Mouse (Mus musculus) heart, embryonic 10.5 days (tissue): ENCODE measurements around the gene Ccr10. TPM values are rescaled to one million over a fixed set of nuclear protein-coding genes. Genes with fewer than 3 reads are reported as not detected.

Source experiments
- DNase-seq: peaks from one replicate; pipeline ENCODE4 v3.0.0-alpha.2; 2017; ENCODE audit warnings: low spot score
- H3K27ac ChIP-seq: fragments of 300-500 bp; sonication (generic); 2 replicates; pipeline ENCODE4 v1.5.1; 2016; ENCODE audit warnings: mild to moderate bottlenecking
- H3K27me3 ChIP-seq: fragments of 300-500 bp; sonication (generic); 2 replicates; pipeline ENCODE4 v1.6.1; 2016; ENCODE audit warnings: mild to moderate bottlenecking; ENCODE audit not compliant: poor library complexity, insufficient read depth, severe bottlenecking
- H3K36me3 ChIP-seq: fragments of 300-500 bp; sonication (generic); 2 replicates; pipeline ENCODE4 v1.6.1; 2016; ENCODE audit warnings: mild to moderate bottlenecking, moderate library complexity
- H3K4me1 ChIP-seq: fragments of 300-500 bp; sonication (generic); 2 replicates; pipeline ENCODE4 v1.6.1; 2016; ENCODE audit warnings: mild to moderate bottlenecking
- H3K4me3 ChIP-seq: fragments of 300-500 bp; sonication (generic); 2 replicates; pipeline ENCODE4 v1.5.1; 2016; ENCODE audit warnings: mild to moderate bottlenecking, moderate library complexity
- H3K9me3 ChIP-seq: fragments of 300-500 bp; sonication (generic); 2 replicates; pipeline ENCODE4 v1.6.1; 2016; ENCODE audit warnings: mild to moderate bottlenecking, moderate library complexity
- WGBS: fragments of 180-500 bp; shearing (Covaris S2); methylation state at CpG from one replicate; pipeline ENCODE4 v1.1.7; 2016; 5-methylcytosine and 5-hydroxymethylcytosine counted together
- polyA plus RNA-seq: library from polyadenylated mRNA; unstranded; fragments of >200 nt; fragmentation: Nextera tagmentation; extraction: Ambion mirVana; gene quantifications from 2 replicates; pipeline ENCODE4 v1.2.1, GENCODE M21; 2016

The Ccr10 gene
- polyA plus RNA-seq, 1 experiment from 2014 or later = 0.19 TPM

GRCm38 (mm10) chr11:101173631-101174388 is 1.4 kb downstream of the Ccr10 start:
- H3K27me3 ChIP-seq = peaks cover 75% of the 10 kb centered on the region
- 2% methylated on average over 61 of the region's 61 CpGs for WGBS
- peak; percentile 92 for DNase-seq
- H3K36me3 ChIP-seq = no peaks in the 10 kb centered on the region
- H3K4me3 ChIP-seq = peak overlapping the region; percentile 51
- peak overlapping the region; percentile 78 for H3K27ac ChIP-seq
- no peaks in the 10 kb centered on the region for H3K9me3 ChIP-seq
- peaks cover 88% of the 10 kb centered on the region for H3K4me1 ChIP-seq

GRCm38 (mm10) chr11:101173112-101173511 is 2.1 kb downstream of the Ccr10 start:
- Histone ChIP-seq H3K4me3 (peak overlapping the region; percentile 51), H3K36me3 (0 out of 2 replicates have a peak, but pooled peaks cover 2% of the 10 kb centered on the region), H3K9me3 (no peaks in the 10 kb centered on the region), H3K4me1 (peaks cover 88% of the 10 kb centered on the region), H3K27ac (0 out of 2 replicates have a peak overlapping the region, but pooled peaks have one; percentile 78), H3K27me3 (peaks cover 75% of the 10 kb centered on the region)
- WGBS = 4% methylated on average over 11 of the region's 11 CpGs
- DNase-seq = no peak

- peaks cover 88% of the 10 kb centered on the region for H3K4me1 ChIP-seq
- peak overlapping the region; percentile 76 for H3K4me3 ChIP-seq
- peaks cover 9% of the 10 kb centered on the region; the same call in 1 of the 2 replicates for H3K36me3 ChIP-seq
- peak overlapping the region; percentile 88 for H3K27ac ChIP-seq
- H3K27me3 ChIP-seq = peaks cover 75% of the 10 kb centered on the region
- no peaks in the 10 kb centered on the region for H3K9me3 ChIP-seq
- WGBS = 8% methylated on average over 5 of the region's 5 CpGs
- DNase-seq = no peak
Observed at GRCm38 (mm10) chr11:101172434-101172815, 2.8 kb downstream of the Ccr10 start.

- Histone ChIP-seq H3K36me3 (peaks cover 14% of the 10 kb centered on the region), H3K9me3 (no peaks in the 10 kb centered on the region), H3K4me3 (peak overlapping the region; percentile 76), H3K27me3 (peaks cover 75% of the 10 kb centered on the region), H3K4me1 (peaks cover 83% of the 10 kb centered on the region), H3K27ac (peak overlapping the region; percentile 88)
- DNase-seq = peak; percentile 86
- WGBS = under 1% methylated on average over 31 of the region's 31 CpGs
Observed at GRCm38 (mm10) chr11:101171721-101172433, 3.4 kb downstream of the Ccr10 start.

GRCm38 (mm10) chr11:101170811-101171610 is 4.2 kb downstream of the Ccr10 start, which contains the start of gene Plekhh3:
Gene Plekhh3 (minus strand): TSS chr11:101171351.
- peak within 1 kb of the TSS; percentile 76 for H3K4me3 ChIP-seq
- peak within 1 kb of the TSS; percentile 88 for H3K27ac ChIP-seq
- peaks cover 75% of the 10 kb centered on the region for H3K27me3 ChIP-seq
- no peaks in the 10 kb centered on the region for H3K9me3 ChIP-seq
- peaks cover 74% of the 10 kb centered on the region for H3K4me1 ChIP-seq
- WGBS = under 1% methylated on average over 50 of the region's 50 CpGs
- peaks cover 23% of the 10 kb centered on the region for H3K36me3 ChIP-seq
- peak; percentile 99 for DNase-seq

GRCm38 (mm10) chr11:101170354-101170810 is 4.9 kb downstream of the Ccr10 start, which contains the start of gene Cntnap1:
Gene Cntnap1 (plus strand): TSS chr11:101170523.
- WGBS = under 1% methylated on average over 35 of the region's 35 CpGs
- H3K4me1 ChIP-seq = peaks cover 73% of the 10 kb centered on the region
- H3K27ac ChIP-seq = peak within 1 kb of the TSS; percentile 88
- H3K27me3 ChIP-seq = peaks cover 75% of the 10 kb centered on the region
- peak within 1 kb of the TSS; percentile 76 for H3K4me3 ChIP-seq
- no peaks in the 10 kb centered on the region for H3K9me3 ChIP-seq
- H3K36me3 ChIP-seq = peaks cover 23% of the 10 kb centered on the region
- no peak for DNase-seq

GRCm38 (mm10) chr11:101169301-101170107 is 5.7 kb downstream of the Ccr10 start:
- WGBS = 15% methylated on average over 17 of the region's 17 CpGs

GRCm38 (mm10) chr11:101168301-101168980 is 6.8 kb downstream of the Ccr10 start:
- Histone ChIP-seq H3K4me1 (peaks cover 73% of the 10 kb centered on the region), H3K36me3 (peaks cover 32% of the 10 kb centered on the region), H3K27ac (no peak overlapping the region), H3K27me3 (peaks cover 76% of the 10 kb centered on the region), H3K9me3 (no peaks in the 10 kb centered on the region), H3K4me3 (no peak overlapping the region; the same call in 1 of the 2 replicates)
- no peak for DNase-seq
- 71% methylated on average over 18 of the region's 18 CpGs for WGBS

More at GRCm38 (mm10) chr11:101169301-101170107, 5.7 kb downstream of the Ccr10 start:
- DNase-seq = no peak
- H3K27ac ChIP-seq = peak overlapping the region; percentile 43; the same call in 1 of the 2 replicates
- peaks cover 23% of the 10 kb centered on the region for H3K36me3 ChIP-seq
- H3K27me3 ChIP-seq = peaks cover 75% of the 10 kb centered on the region
- H3K4me3 ChIP-seq = peak overlapping the region; percentile 76
- H3K9me3 ChIP-seq = no peaks in the 10 kb centered on the region
- peaks cover 73% of the 10 kb centered on the region for H3K4me1 ChIP-seq

GRCm38 (mm10) chr11:101167963-101168300 is 7.3 kb downstream of the Ccr10 start:
- Histone ChIP-seq H3K36me3 (peaks cover 37% of the 10 kb centered on the region), H3K27ac (no peak overlapping the region), H3K4me3 (no peak overlapping the region), H3K27me3 (peaks cover 76% of the 10 kb centered on the region), H3K4me1 (peaks cover 73% of the 10 kb centered on the region), H3K9me3 (no peaks in the 10 kb centered on the region)
- no peak for DNase-seq
- 46% methylated on average over 8 of the region's 8 CpGs for WGBS

- WGBS = 47% methylated on average over 19 of the region's 19 CpGs
- peaks cover 72% of the 10 kb centered on the region for H3K4me1 ChIP-seq
- H3K27me3 ChIP-seq = peaks cover 80% of the 10 kb centered on the region
- no peak overlapping the region for H3K27ac ChIP-seq
- H3K4me3 ChIP-seq = no peak overlapping the region
- no peak for DNase-seq
- H3K36me3 ChIP-seq = peaks cover 42% of the 10 kb centered on the region
- no peaks in the 10 kb centered on the region for H3K9me3 ChIP-seq
Observed at GRCm38 (mm10) chr11:101167211-101167962, 7.9 kb downstream of the Ccr10 start.

- no peak overlapping the region for H3K4me3 ChIP-seq
- peaks cover 91% of the 10 kb centered on the region for H3K27me3 ChIP-seq
- DNase-seq = no peak
- no peaks in the 10 kb centered on the region for H3K9me3 ChIP-seq
- no peak overlapping the region for H3K27ac ChIP-seq
- H3K4me1 ChIP-seq = peaks cover 62% of the 10 kb centered on the region
- 67% methylated on average over 14 of the region's 14 CpGs for WGBS
- peaks cover 53% of the 10 kb centered on the region for H3K36me3 ChIP-seq
Observed at GRCm38 (mm10) chr11:101166357-101166756, 8.9 kb downstream of the Ccr10 start.
